In the genomic region with DNA sequence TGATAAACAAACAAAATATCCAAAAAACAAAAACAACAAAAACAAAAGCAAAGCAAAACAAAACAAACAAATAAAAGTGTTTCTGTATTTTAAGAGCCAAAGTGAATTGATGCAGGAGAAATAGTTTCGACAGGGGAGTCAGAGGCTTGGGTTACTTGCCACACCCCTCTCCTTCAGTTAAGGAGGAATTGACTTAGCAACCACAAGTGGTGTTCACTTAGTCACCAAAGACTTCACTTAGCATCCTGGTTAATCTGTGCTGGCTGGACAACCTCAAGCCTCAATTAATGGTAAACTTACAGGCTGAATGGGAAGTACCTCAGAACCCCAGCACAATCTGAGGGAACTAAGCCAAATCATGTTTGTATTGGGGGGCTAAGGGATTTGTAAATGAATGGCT, we compare ENCODE assay signal across 19 mouse cellular contexts.
"Had no signal": no experiment of that assay in that cellular context is flagged by ENCODE, and none has a peak within 500 bp of the region (broad histone marks: within the 10 kb centered on the region; RNA-seq: fewer than 3 reads in every experiment).

No protein-coding gene starts in this region.

- H3K4me3 ChIP-seq: liver, embryonic 13.5 days; liver, embryonic 15.5 days; midbrain, embryonic 10.5 days; midbrain, embryonic 12.5 days; myocyte; neural tube, embryonic 13.5 days; neural tube, embryonic 15.5 days; stomach, embryonic 15.5 days had no signal

- H3K4me2 ChIP-seq: liver, embryonic 11.5 days; liver, embryonic 13.5 days; liver, embryonic 15.5 days; midbrain, embryonic 12.5 days; neural tube, embryonic 13.5 days; neural tube, embryonic 15.5 days; stomach, embryonic 15.5 days had no signal

- H3K27me3 ChIP-seq: liver, embryonic 13.5 days; liver, embryonic 15.5 days; midbrain, embryonic 12.5 days; neural tube, embryonic 13.5 days; neural tube, embryonic 15.5 days; stomach, embryonic 15.5 days had no signal

- H3K9me3 ChIP-seq: liver, embryonic 13.5 days; liver, embryonic 15.5 days; midbrain, embryonic 10.5 days; midbrain, embryonic 12.5 days; neural tube, embryonic 13.5 days; neural tube, embryonic 15.5 days; stomach, embryonic 15.5 days had no signal

- H3K4me1 ChIP-seq: liver, embryonic 13.5 days; liver, embryonic 15.5 days; midbrain, embryonic 10.5 days; midbrain, embryonic 12.5 days; neural tube, embryonic 13.5 days; neural tube, embryonic 15.5 days; stomach, embryonic 15.5 days had no signal

- H3K9ac ChIP-seq: liver, embryonic 13.5 days; liver, embryonic 15.5 days; liver, postnatal 0 days; midbrain, embryonic 12.5 days; neural tube, embryonic 13.5 days; neural tube, embryonic 15.5 days; stomach, embryonic 15.5 days had no signal

- H3K36me3 ChIP-seq: liver, embryonic 13.5 days; liver, embryonic 15.5 days; midbrain, embryonic 10.5 days; midbrain, embryonic 12.5 days; neural tube, embryonic 13.5 days; neural tube, embryonic 15.5 days; stomach, embryonic 15.5 days had no signal

- H3K27ac ChIP-seq: liver, embryonic 13.5 days; liver, embryonic 15.5 days; midbrain, embryonic 10.5 days; midbrain, embryonic 12.5 days; neural tube, embryonic 13.5 days; neural tube, embryonic 15.5 days; stomach, embryonic 15.5 days; stomach, postnatal 0 days had no signal

- ATAC-seq: liver, postnatal 0 days; midbrain, embryonic 16.5 days had no signal

- DNase-seq: liver; liver, embryonic 13.5 days; liver, postnatal 0 days; midbrain, embryonic 14.5 days; retina, postnatal 1 day; right cerebral cortex, adult 18-20 months; right cerebral cortex, postnatal 14 days; thymus, adult 2 months; thymus, postnatal 25 days had no signal
